ENCODE assay signal across 26 mouse cellular contexts in genomic region chr4:130350690-130351422, GRCm38 (mm10). TPM values are rescaled to one million over a fixed set of nuclear protein-coding genes. Genes with fewer than 3 reads are reported as not detected.
DNase-seq lines count a peak whose midpoint lies in the region; ATAC-seq and TF ChIP-seq lines count a peak whose summit lies in the region.
"Had no signal": no experiment of that assay in that cellular context is flagged by ENCODE, and none has a peak within 500 bp of the region (broad histone marks: within the 10 kb centered on the region; RNA-seq: fewer than 3 reads in every experiment).

No protein-coding gene starts in this region.

- no peak for TF ChIP-seq POLR2A in brain, embryonic 14.5 days (IDR thresholded peaks at IDR 0.05; ENCODE audit: borderline replicate concordance, extremely low read depth, insufficient read depth, insufficient read length, poor library complexity, severe bottlenecking)

- no peak for DNase-seq in gastrocnemius, adult 2 months
- DNase-seq in gastrocnemius, postnatal 36 days = no peak
- no peak for DNase-seq in layer of hippocampus, adult 2 months (ENCODE audit: low spot score in 2 of 2)
- no peak for DNase-seq in layer of hippocampus, postnatal 36 days
- no peak for DNase-seq in brain, embryonic 14.5 days (ENCODE audit: low read depth)
- no peak for DNase-seq in urinary bladder, postnatal 10 days (ENCODE audit: low spot score)
- DNase-seq in layer of hippocampus, adult 18-20 months (ENCODE audit: low spot score in 2 of 2) = no peak
- DNase-seq: adrenal gland, adult 2 months; cerebellum, postnatal 10 days; heart, postnatal 14 days; kidney, adult 2 months; kidney, postnatal 14 days; layer of hippocampus, adult 9-11 months; right cerebral cortex, postnatal 14 days; spleen, adult 18-20 months had no signal

- intact Hi-C loops in gastrocnemius, adult 2 months (cut with DNase I) = no loop called here
- intact Hi-C loops in gastrocnemius, postnatal 36 days (cut with DNase I) = no loop called here

- no peak overlapping the region for H3K27ac ChIP-seq in gastrocnemius, adult 2 months
- H3K27ac ChIP-seq in layer of hippocampus, adult 2 months = no peak overlapping the region
- H3K27ac ChIP-seq: embryonic facial prominence, embryonic 13.5 days; limb, embryonic 13.5 days; lung, embryonic 15.5 days; macrophage; midbrain, embryonic 12.5 days; neural tube, embryonic 13.5 days had no signal

- no peak overlapping the region for H3K4me3 ChIP-seq in gastrocnemius, adult 2 months
- no peak overlapping the region for H3K4me3 ChIP-seq in layer of hippocampus, adult 2 months
- H3K4me3 ChIP-seq: embryonic facial prominence, embryonic 13.5 days; limb, embryonic 13.5 days; lung, embryonic 15.5 days; midbrain, embryonic 12.5 days; neural tube, embryonic 13.5 days had no signal

- peak; percentile 67 for ATAC-seq in megakaryocyte-erythroid progenitor cell, adult 5-6 weeks (replicated peaks; ENCODE audit: low FRiP score, low TSS enrichment, poor library complexity, severe bottlenecking)
- ATAC-seq: forebrain, embryonic 16.5 days had no signal

- peak; percentile 17; the same call in 1 of the 2 replicates for TF ChIP-seq CTCF in gastrocnemius, adult 2 months (IDR thresholded peaks at IDR 0.05)
- 0 out of 2 replicates have a peak, but pooled peaks have one; percentile 7 for TF ChIP-seq CTCF in layer of hippocampus, adult 2 months (conservative IDR thresholded peaks at IDR 0.05)
- TF ChIP-seq CTCF in brain, embryonic 14.5 days (IDR thresholded peaks at IDR 0.05; ENCODE audit: borderline replicate concordance, extremely low read depth, insufficient read depth, insufficient read length) = 0 out of 2 replicates have a peak, but pooled peaks have one; percentile 15

RNA-seq across cellular contexts. Expression of gene Zcchc17, which starts 8.9 kb away (rescaled TPM):
- total RNA-seq in gastrocnemius, adult 2 months (2021) = 10 to 100 TPM; 38.4 to 47.3 TPM
- total RNA-seq in gastrocnemius, postnatal 36 days (2021) = 10 to 100 TPM; 38.5 to 41.7 TPM
- total RNA-seq in layer of hippocampus, adult 2 months (2021) = 10 to 100 TPM; 66.1 to 66.5 TPM
- total RNA-seq in layer of hippocampus, postnatal 36 days (2021) = 10 to 100 TPM; 62.2 to 64.1 TPM
- polyA plus RNA-seq in brain, embryonic 14.5 days (2012; rRNA removed) = 33.0 and 38.7 TPM in 2 replicates
- total RNA-seq in megakaryocyte-erythroid progenitor cell, adult 5-6 weeks (2014; fragmentation: Nextera tagmentation) = 37.6 and 62.0 TPM in 2 replicates
- total RNA-seq in megakaryocyte-erythroid progenitor cell, adult 5-6 weeks (2017) = 80.6 and 99.6 TPM in 2 replicates
- total RNA-seq in layer of hippocampus, adult 18-20 months (2021) = 10 to 100 TPM; 66.7 to 72.6 TPM

RNA-seq across cellular contexts. Expression of gene Snrnp40, which starts 9.1 kb away (rescaled TPM):
- total RNA-seq in gastrocnemius, adult 2 months (2021) = 10 to 100 TPM in 1 of 2 experiments, 1 to 10 TPM in 1; 9.5 to 13.0 TPM
- total RNA-seq in gastrocnemius, postnatal 36 days (2021) = 10 to 100 TPM; 10.6 to 13.8 TPM
- 10 to 100 TPM; 32.4 to 33.8 TPM for total RNA-seq in layer of hippocampus, adult 2 months (2021)
- total RNA-seq in layer of hippocampus, postnatal 36 days (2021) = 10 to 100 TPM; 31.9 to 32.8 TPM
- polyA plus RNA-seq in brain, embryonic 14.5 days (2012; rRNA removed) = 81.4 and 113 TPM in 2 replicates
- total RNA-seq in megakaryocyte-erythroid progenitor cell, adult 5-6 weeks (2014; fragmentation: Nextera tagmentation) = 96.3 and 106 TPM in 2 replicates
- total RNA-seq in megakaryocyte-erythroid progenitor cell, adult 5-6 weeks (2017) = 83.7 and 96.3 TPM in 2 replicates
- 10 to 100 TPM; 31.2 to 32.6 TPM for total RNA-seq in layer of hippocampus, adult 18-20 months (2021)

RNA-seq across cellular contexts. Expression of gene Gm10570, which starts 42.4 kb away (rescaled TPM):
- total RNA-seq in gastrocnemius, adult 2 months (2021) = under 1 TPM in 1 of 2 experiments, not detected in 1; 0.54 TPM
- total RNA-seq in gastrocnemius, postnatal 36 days (2021) = under 1 TPM in 1 of 2 experiments, not detected in 1; 0.77 TPM
- total RNA-seq in layer of hippocampus, adult 2 months (2021) = 1 to 10 TPM; 1.3 to 1.6 TPM
- 1 to 10 TPM in 1 of 2 experiments, not detected in 1; 1.1 TPM for total RNA-seq in layer of hippocampus, postnatal 36 days (2021)
- 0.54 and 0.78 TPM in 2 replicates for polyA plus RNA-seq in brain, embryonic 14.5 days (2012; rRNA removed)
- total RNA-seq in megakaryocyte-erythroid progenitor cell, adult 5-6 weeks (2014; fragmentation: Nextera tagmentation) = not detected in 2 replicates
- total RNA-seq in megakaryocyte-erythroid progenitor cell, adult 5-6 weeks (2017) = not detected in 2 replicates
- total RNA-seq in layer of hippocampus, adult 18-20 months (2021) = 1 to 10 TPM in 1 of 2 experiments, under 1 TPM in 1; 0.69 to 2.4 TPM
- total RNA-seq: adrenal gland, adult 2 months had no signal
- polyA plus RNA-seq: embryonic facial prominence, embryonic 13.5 days; gonadal fat pad, adult 2 months; heart, embryonic 11.5 days; limb, embryonic 13.5 days; lung, embryonic 15.5 days; macrophage; midbrain, embryonic 12.5 days; thymus, postnatal 0 days had no signal

RNA-seq across cellular contexts. Expression of gene Fabp3, which starts 42.5 kb away (rescaled TPM):
- 1,000 to 10,000 TPM in 1 of 2 experiments, 100 to 1,000 TPM in 1; 551 to 1,329 TPM for total RNA-seq in gastrocnemius, adult 2 months (2021)
- 100 to 1,000 TPM; 839 to 956 TPM for total RNA-seq in gastrocnemius, postnatal 36 days (2021)
- 10 to 100 TPM; 88.5 to 92.2 TPM for total RNA-seq in layer of hippocampus, adult 2 months (2021)
- 10 to 100 TPM; 94.1 to 94.6 TPM for total RNA-seq in layer of hippocampus, postnatal 36 days (2021)
- 105 and 126 TPM in 2 replicates for polyA plus RNA-seq in brain, embryonic 14.5 days (2012; rRNA removed)
- not detected in 2 replicates for total RNA-seq in megakaryocyte-erythroid progenitor cell, adult 5-6 weeks (2014; fragmentation: Nextera tagmentation)
- not detected in 2 replicates for total RNA-seq in megakaryocyte-erythroid progenitor cell, adult 5-6 weeks (2017)
- total RNA-seq in layer of hippocampus, adult 18-20 months (2021) = 100 to 1,000 TPM in 1 of 2 experiments, 10 to 100 TPM in 1; 91.8 to 107 TPM
